Mouse (Mus musculus): ENCODE data around the gene Gm7849.
"Not testable (repeated sequence)": the region's sequence is repeated elsewhere in the genome, so short reads cannot be mapped to it uniquely, and the experiment has no call there.

Gene Gm7849

GRCm38 (mm10) chr8:21456460-21456859 lies at the start of gene Gm7849:
TSS of gene Gm7849 (minus strand) at chr8:21456560.
- DNase-seq = not testable (repeated sequence)

- not testable (repeated sequence) for DNase-seq
Measured at GRCm38 (mm10) chr8:21427111-21427510, 29.2 kb downstream of the Gm7849 start, which contains the start of gene Defa36. TSS of gene Defa36 (plus strand) at chr8:21427411.

Measured in thymus, postnatal 25 days (tissue).